Mouse (Mus musculus) large intestine, adult 2 months (tissue): ENCODE measurements around the gene Lat. TPM values are rescaled to one million over a fixed set of nuclear protein-coding genes. Genes with fewer than 3 reads are reported as not detected.
A peak's percentile ranks its signal among the peaks of the same experiment; 100 is the strongest.
"Not testable (repeated sequence)": the region's sequence is repeated elsewhere in the genome, so short reads cannot be mapped to it uniquely, and the experiment has no call there.

Experiments used
- DNase-seq: peaks from one replicate; pipeline ENCODE4 v3.0.0-alpha.2; 2012; ENCODE audit warnings: low read depth, low spot score
- WGBS: fragments of 180-500 bp; shearing (Covaris S2); methylation state at CpG from one replicate; pipeline ENCODE4 v1.1.7; 2018; 5-methylcytosine and 5-hydroxymethylcytosine counted together
- polyA plus RNA-seq: library from polyadenylated mRNA; depleted of rRNA; stranded (reverse); fragments of >200 nt; gene quantifications from 2 replicates; pipeline ENCODE4 v1.2.3, GENCODE M21; 2012; rRNA removed

Gene Lat
- polyA plus RNA-seq, 1 experiment, result 19.4 TPM

GRCm38 (mm10) chr7:126340206-126340618 is 29.2 kb downstream of the Lat start:
- WGBS, result 31% methylated on average over 6 of the region's 6 CpGs
- DNase-seq, result peak; percentile 40

DNA sequence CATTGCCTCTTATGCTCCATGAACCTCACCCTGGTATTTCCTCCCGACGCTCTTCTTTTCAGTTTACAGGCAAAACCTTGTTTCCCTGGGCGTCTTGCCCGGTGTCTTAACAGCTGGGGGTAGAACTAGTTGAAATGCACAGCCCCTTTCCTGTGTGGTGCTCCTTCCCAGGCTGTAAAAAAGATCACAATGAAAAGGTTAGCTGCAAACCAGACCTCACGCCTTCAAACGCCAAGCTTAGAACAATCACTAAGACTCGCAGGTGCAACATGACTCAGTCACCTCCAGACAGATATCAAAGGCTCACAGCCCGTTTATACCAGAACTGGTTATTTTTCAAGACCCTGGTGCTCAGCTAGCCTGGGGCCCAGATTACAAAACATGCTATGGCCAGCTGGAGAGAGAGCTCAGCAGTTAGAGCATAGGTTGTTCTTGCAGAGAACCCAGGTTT is 29.8 kb downstream of the Lat start:
- WGBS, result 50% methylated on average over 8 of the region's 8 CpGs
- no peak for DNase-seq

GRCm38 (mm10) chr7:126338906-126339305 is 30.5 kb downstream of the Lat start:
- WGBS, result 88% methylated on average over 8 of the region's 8 CpGs
- DNase-seq, result no peak

- no peak for DNase-seq
- WGBS, result 94% methylated on average over 1 of the region's 1 CpGs
Observed at GRCm38 (mm10) chr7:126335556-126335955, 33.8 kb downstream of the Lat start.

- WGBS, result 62% methylated on average over 3 of the region's 3 CpGs
- no peak for DNase-seq
Observed at GRCm38 (mm10) chr7:126332691-126333090, 36.7 kb downstream of the Lat start.

GRCm38 (mm10) chr7:126330693-126331092 is 38.7 kb downstream of the Lat start:
- no peak for DNase-seq
- WGBS, result 24% methylated on average over 2 of the region's 2 CpGs

DNA sequence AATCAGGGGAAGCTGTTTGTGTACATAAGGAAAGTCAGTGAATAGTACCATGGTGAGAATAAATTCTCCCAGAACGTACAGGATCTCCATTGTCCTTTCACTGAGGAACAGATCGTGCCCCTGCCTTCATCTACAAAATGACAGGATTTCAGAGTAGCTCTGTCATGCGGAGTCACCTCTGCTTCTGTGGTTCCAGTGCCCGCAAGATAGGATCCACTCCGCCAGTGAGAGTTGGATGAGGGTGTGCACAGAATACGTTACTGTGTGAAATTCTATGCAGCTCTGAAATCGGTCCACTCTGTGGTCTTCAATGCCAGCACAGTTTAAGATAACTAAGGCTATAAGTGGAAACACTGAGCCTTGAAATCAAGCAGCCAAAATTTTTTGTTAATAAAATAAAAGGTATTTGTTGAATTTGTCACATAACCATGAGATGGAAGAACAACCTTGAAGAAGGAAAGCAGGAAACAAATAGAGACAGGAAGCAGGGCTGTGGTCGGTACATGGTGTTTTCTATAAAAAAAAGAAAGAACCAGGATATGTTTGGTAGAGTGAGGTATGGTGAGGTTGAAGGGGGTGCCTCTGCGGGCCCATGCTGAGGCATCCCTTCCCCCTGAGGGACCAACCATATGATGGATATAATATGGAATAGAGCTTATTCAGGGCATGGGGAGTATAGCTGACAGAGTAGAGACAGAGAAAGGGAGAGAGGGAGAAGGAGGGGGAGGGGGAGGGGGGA is 39.3 kb downstream of the Lat start:
- WGBS, result 70% methylated on average over 9 of the region's 9 CpGs

GRCm38 (mm10) chr7:126328848-126329247 is 40.5 kb downstream of the Lat start:
- not testable (repeated sequence) for DNase-seq
- WGBS, result 79% methylated on average over 5 of the region's 6 CpGs

More for the DNA sequence above, 39.3 kb downstream of the Lat start:
- DNase-seq, result no peak

GRCm38 (mm10) chr7:126325576-126326273 is 43.6 kb downstream of the Lat start:
- 27% methylated on average over 9 of the region's 9 CpGs for WGBS
- not testable (repeated sequence) for DNase-seq

DNA sequence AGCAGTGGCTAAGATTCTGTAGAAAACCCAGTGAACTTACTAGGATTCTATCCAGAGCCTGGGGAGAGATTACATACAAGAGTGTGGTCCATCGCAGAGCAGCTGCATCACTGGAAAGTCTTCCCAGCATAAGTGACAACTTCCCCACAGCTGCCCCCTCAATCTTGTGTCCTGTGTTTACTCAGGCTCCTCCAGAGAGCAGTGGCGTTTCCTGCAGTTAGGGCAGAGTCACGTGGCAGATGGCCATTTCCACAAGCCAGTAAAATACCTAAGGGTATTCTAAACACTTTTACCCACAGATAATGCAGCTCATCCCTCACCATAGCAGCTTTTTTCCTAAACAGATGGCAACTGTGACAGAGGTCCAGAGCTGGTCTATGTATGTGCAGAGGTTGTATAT is 44.6 kb downstream of the Lat start:
- DNase-seq, result no peak
- WGBS, result 10% methylated on average over 3 of the region's 3 CpGs

- 5% methylated on average over 11 of the region's 11 CpGs for whole genome bisulfite sequencing
- DNase-seq, result peak; percentile 55
Observed at GRCm38 (mm10) chr7:126323729-126324128, 45.6 kb downstream of the Lat start.

GRCm38 (mm10) chr7:126314273-126314672 is 55.1 kb downstream of the Lat start:
- 64% methylated on average over 8 of the region's 8 CpGs for WGBS

More at GRCm38 (mm10) chr7:126314273-126314672, 55.1 kb downstream of the Lat start:
- DNase-seq, result no peak

Other genes with a start within 250 kb of the Lat start
- gene Xpo6, start 169.1 kb downstream of the Lat start, polyA plus RNA-seq, result 126 and 136 TPM in 2 replicates
- gene Sbk1, start 97.0 kb downstream of the Lat start, polyA plus RNA-seq, result 12.2 and 12.5 TPM in 2 replicates
- gene Spns1, start 7.9 kb upstream of the Lat start, polyA plus RNA-seq, result 117 and 149 TPM in 2 replicates
- 7.5 and 8.4 TPM in 2 replicates for gene Nfatc2ip, start 27.2 kb upstream of the Lat start, polyA plus RNA-seq
- gene Cd19, start 45.3 kb upstream of the Lat start, polyA plus RNA-seq, result 14.5 and 18.3 TPM in 2 replicates
- gene Rabep2, start 59.2 kb upstream of the Lat start, polyA plus RNA-seq, result 16.5 and 17.4 TPM in 2 replicates
- 0.30 and 3.6 TPM in 2 replicates for gene Atp2a1, start 93.5 kb upstream of the Lat start, polyA plus RNA-seq
- 43.2 and 51.9 TPM in 2 replicates for gene Sh2b1, start 105.9 kb upstream of the Lat start, polyA plus RNA-seq
- 163 and 178 TPM in 2 replicates for gene Tufm, start 117.8 kb upstream of the Lat start, polyA plus RNA-seq
- gene Atxn2l, start 133.9 kb upstream of the Lat start, polyA plus RNA-seq, result 63.3 and 106 TPM in 2 replicates
- gene Eif3c, start 196.8 kb upstream of the Lat start, polyA plus RNA-seq, result 89.5 and 103 TPM in 2 replicates
- 1.6 and 3.5 TPM in 2 replicates for gene Apobr, start 215.4 kb upstream of the Lat start, polyA plus RNA-seq
- 35.0 and 37.1 TPM in 2 replicates for gene Cln3, start 216.2 kb upstream of the Lat start, polyA plus RNA-seq
- gene Il27, start 225.4 kb upstream of the Lat start, polyA plus RNA-seq, result 0.16 and 0.37 TPM in 2 replicates